Mouse (Mus musculus): ENCODE data around the gene Asb2. TPM values are rescaled to one million over a fixed set of nuclear protein-coding genes. Genes with fewer than 3 reads are reported as not detected.

Gene Asb2
- total and polyA plus RNA-seq, 2 experiments from 2014 or later: 380 to 632 TPM

GRCm38 (mm10) chr12:103331491-103331890 is 24.3 kb downstream of the Asb2 start:
- Histone ChIP-seq H3K27me3 (ENCODE audit: control insufficient read depth, insufficient read depth, low read length) (no peaks in the 10 kb centered on the region), H3K9me3 (replicated peaks; ENCODE audit: control insufficient read depth, low read length) (no peaks in the 10 kb centered on the region), H3K4me2 (ENCODE audit: low read depth, low read length) (no peak overlapping the region), H3K36me3 (replicated peaks; ENCODE audit: control insufficient read depth, insufficient read depth, low read length) (peaks cover 61% of the 10 kb centered on the region), H3K4me1 (ENCODE audit: control insufficient read depth, insufficient read depth) (peaks cover 24% of the 10 kb centered on the region), H3K9ac (replicated peaks; ENCODE audit: low read depth, low read length) (no peak overlapping the region), H3K4me3 (ENCODE audit: low read depth, low read length) (no peak overlapping the region), H3K27ac (ENCODE audit: low read depth) (peak overlapping the region; percentile 40; the same call in 1 of the 2 replicates)
- TF ChIP-seq EP300 (IDR thresholded peaks at IDR 0.05; ENCODE audit: low read depth) (no peak), CTCF (IDR thresholded peaks at IDR 0.05; ENCODE audit: low read depth) (no peak)
- 28% methylated on average over 4 of the region's 4 CpGs for WGBS
- no peak for DNase-seq (ENCODE audit: low spot score)
- no peak for ATAC-seq (ENCODE audit: insufficient read depth, low read depth)

GRCm38 (mm10) chr12:103328448-103329191 is 27.2 kb downstream of the Asb2 start:
- peak; percentile 56 for ATAC-seq (ENCODE audit: insufficient read depth, low read depth)
- Histone ChIP-seq H3K36me3 (replicated peaks; ENCODE audit: control insufficient read depth, insufficient read depth, low read length) (peaks cover 66% of the 10 kb centered on the region), H3K27ac (ENCODE audit: low read depth) (peak overlapping the region; percentile 71), H3K4me1 (ENCODE audit: control insufficient read depth, insufficient read depth) (peaks cover 24% of the 10 kb centered on the region), H3K4me3 (ENCODE audit: low read depth, low read length) (no peak overlapping the region), H3K9me3 (replicated peaks; ENCODE audit: control insufficient read depth, low read length) (no peaks in the 10 kb centered on the region), H3K4me2 (ENCODE audit: low read depth, low read length) (no peak overlapping the region), H3K27me3 (ENCODE audit: control insufficient read depth, insufficient read depth, low read length) (no peaks in the 10 kb centered on the region), H3K9ac (replicated peaks; ENCODE audit: low read depth, low read length) (no peak overlapping the region)
- DNase-seq (ENCODE audit: low spot score): peak; percentile 63
- TF ChIP-seq EP300 (IDR thresholded peaks at IDR 0.05; ENCODE audit: low read depth): no peak
- no peak for TF ChIP-seq CTCF (IDR thresholded peaks at IDR 0.05; ENCODE audit: low read depth)
- 35% methylated on average over 7 of the region's 7 CpGs for WGBS

GRCm38 (mm10) chr12:103327107-103327506 is 28.7 kb downstream of the Asb2 start:
- H3K4me3 ChIP-seq (ENCODE audit: low read depth, low read length): no peak overlapping the region
- H3K36me3 ChIP-seq (replicated peaks; ENCODE audit: control insufficient read depth, insufficient read depth, low read length): peaks cover 66% of the 10 kb centered on the region
- peaks cover 24% of the 10 kb centered on the region for H3K4me1 ChIP-seq (ENCODE audit: control insufficient read depth, insufficient read depth)
- H3K9ac ChIP-seq (replicated peaks; ENCODE audit: low read depth, low read length): no peak overlapping the region
- TF ChIP-seq CTCF (IDR thresholded peaks at IDR 0.05; ENCODE audit: low read depth): no peak
- TF ChIP-seq EP300 (IDR thresholded peaks at IDR 0.05; ENCODE audit: low read depth): no peak
- no peaks in the 10 kb centered on the region for H3K9me3 ChIP-seq (replicated peaks; ENCODE audit: control insufficient read depth, low read length)
- no peak overlapping the region for H3K4me2 ChIP-seq (ENCODE audit: low read depth, low read length)
- peak overlapping the region; percentile 41 for H3K27ac ChIP-seq (ENCODE audit: low read depth)
- 24% methylated on average over 7 of the region's 7 CpGs for WGBS
- H3K27me3 ChIP-seq (ENCODE audit: control insufficient read depth, insufficient read depth, low read length): no peaks in the 10 kb centered on the region
- peak; percentile 53 for DNase-seq (ENCODE audit: low spot score)
- ATAC-seq (ENCODE audit: insufficient read depth, low read depth): no peak

GRCm38 (mm10) chr12:103326569-103326968 is 29.2 kb downstream of the Asb2 start:
- ATAC-seq (ENCODE audit: insufficient read depth, low read depth) (no peak), DNase-seq (ENCODE audit: low spot score) (no peak)
- peaks cover 24% of the 10 kb centered on the region for H3K4me1 ChIP-seq (ENCODE audit: control insufficient read depth, insufficient read depth)
- H3K4me2 ChIP-seq (ENCODE audit: low read depth, low read length): no peak overlapping the region
- no peaks in the 10 kb centered on the region for H3K27me3 ChIP-seq (ENCODE audit: control insufficient read depth, insufficient read depth, low read length)
- H3K4me3 ChIP-seq (ENCODE audit: low read depth, low read length): no peak overlapping the region
- no peak overlapping the region for H3K9ac ChIP-seq (replicated peaks; ENCODE audit: low read depth, low read length)
- 79% methylated on average over 4 of the region's 4 CpGs for WGBS
- H3K9me3 ChIP-seq (replicated peaks; ENCODE audit: control insufficient read depth, low read length): no peaks in the 10 kb centered on the region
- H3K36me3 ChIP-seq (replicated peaks; ENCODE audit: control insufficient read depth, insufficient read depth, low read length): peaks cover 68% of the 10 kb centered on the region
- no peak for TF ChIP-seq CTCF (IDR thresholded peaks at IDR 0.05; ENCODE audit: low read depth)
- TF ChIP-seq EP300 (IDR thresholded peaks at IDR 0.05; ENCODE audit: low read depth): no peak
- peak overlapping the region; percentile 41 for H3K27ac ChIP-seq (ENCODE audit: low read depth)

GRCm38 (mm10) chr12:103325156-103325857 is 30.5 kb downstream of the Asb2 start:
- Histone ChIP-seq H3K27ac (ENCODE audit: low read depth) (peak overlapping the region; percentile 41; the same call in 1 of the 2 replicates), H3K4me2 (ENCODE audit: low read depth, low read length) (peak overlapping the region; percentile 32; the same call in 1 of the 2 replicates), H3K4me3 (ENCODE audit: low read depth, low read length) (peak overlapping the region; percentile 18; the same call in 1 of the 2 replicates), H3K9me3 (replicated peaks; ENCODE audit: control insufficient read depth, low read length) (no peaks in the 10 kb centered on the region), H3K27me3 (ENCODE audit: control insufficient read depth, insufficient read depth, low read length) (no peaks in the 10 kb centered on the region), H3K9ac (replicated peaks; ENCODE audit: low read depth, low read length) (no peak overlapping the region), H3K4me1 (ENCODE audit: control insufficient read depth, insufficient read depth) (peaks cover 24% of the 10 kb centered on the region), H3K36me3 (replicated peaks; ENCODE audit: control insufficient read depth, insufficient read depth, low read length) (peaks cover 69% of the 10 kb centered on the region)
- ATAC-seq (ENCODE audit: insufficient read depth, low read depth): peak; percentile 75
- DNase-seq (ENCODE audit: low spot score): peak; percentile 89
- WGBS: 18% methylated on average over 60 of the region's 60 CpGs
- TF ChIP-seq CTCF (IDR thresholded peaks at IDR 0.05; ENCODE audit: low read depth): peak; percentile 78
- TF ChIP-seq EP300 (IDR thresholded peaks at IDR 0.05; ENCODE audit: low read depth): 0 out of 2 replicates have a peak, but pooled peaks have one; percentile 25
